Mouse (Mus musculus) CH12.LX (cell line): ENCODE data around the gene Igsf23. TPM values are rescaled to one million over a fixed set of nuclear protein-coding genes. Genes with fewer than 3 reads are reported as not detected.
"Not testable (repeated sequence)": the region's sequence is repeated elsewhere in the genome, so short reads cannot be mapped to it uniquely, and the experiment has no call there.

Experiments used
- DNase-seq: peaks from one replicate; pipeline ENCODE4 v3.0.0-alpha.2; 2013; ENCODE audit errors: extremely low read depth
- H3K27ac ChIP-seq: 2 replicates; pipeline ENCODE4 v1.5.1; 2012; ENCODE audit warnings: low read depth, mild to moderate bottlenecking, control low read depth, moderate library complexity; ENCODE audit not compliant: insufficient read depth
- H3K27me3 ChIP-seq: replicated peaks from 2 replicates; pipeline ENCODE3; 2012; ENCODE audit warnings: inconsistent platforms
- H3K36me3 ChIP-seq, 2 experiments: replicated peaks in 1 of 2; 2 replicates each; pipeline versions ENCODE3 to v1.6.1; 2012; ENCODE audit warnings: inconsistent platforms in 1 of 2, low read length in 1 of 2, mild to moderate bottlenecking in 1 of 2, mixed read lengths in 1 of 2, moderate library complexity in 1 of 2; ENCODE audit not compliant: control insufficient read depth in 1 of 2, insufficient read depth in 1 of 2
- H3K4me1 ChIP-seq, 2 experiments: 2 replicates each; pipeline ENCODE4 v1.6.1; 2012; ENCODE audit warnings: inconsistent platforms in 1 of 2, moderate library complexity in 1 of 2; ENCODE audit not compliant: insufficient read depth in 2 of 2, control insufficient read depth in 1 of 2
- H3K4me2 ChIP-seq: 2 replicates; pipeline ENCODE4 v1.6.1; 2012; ENCODE audit warnings: low read depth, mild to moderate bottlenecking, control low read depth; ENCODE audit not compliant: poor library complexity, insufficient read depth, severe bottlenecking
- H3K4me3 ChIP-seq, 3 experiments: fragments of 150-350 bp in 1 of 3; sonication (generic) in 1 of 3; replicated peaks in 1 of 3; 2 replicates each; pipeline versions ENCODE3 to v1.5.1; 2011 to 2012; ENCODE audit warnings: low read depth in 2 of 3, low read length in 2 of 3, mild to moderate bottlenecking in 2 of 3, moderate library complexity in 2 of 3, control low read depth in 1 of 3, improper control_type of control experiment in 1 of 3, inconsistent platforms in 1 of 3, mixed read lengths in 1 of 3; ENCODE audit not compliant: poor library complexity in 1 of 3
- H3K79me2 ChIP-seq: replicated peaks from 2 replicates; pipeline ENCODE4 v1.6.1; 2012; ENCODE audit warnings: mild to moderate bottlenecking, moderate library complexity; ENCODE audit not compliant: control insufficient read depth, poor library complexity, insufficient read depth, severe bottlenecking; ENCODE audit errors: extremely low read depth
- H3K9ac ChIP-seq: 2 replicates; pipeline ENCODE4 v1.6.1; 2012; ENCODE audit warnings: low read depth, mild to moderate bottlenecking, control low read depth, moderate library complexity; ENCODE audit not compliant: insufficient read depth
- H3K9me3 ChIP-seq: replicated peaks from 2 replicates; pipeline ENCODE3; 2012; ENCODE audit warnings: low read length, inconsistent platforms, mixed read lengths
- BHLHE40 ChIP-seq: IDR thresholded peaks from 2 replicates; pipeline ENCODE4 v1.6.1; 2011; ENCODE audit warnings: mild to moderate bottlenecking, low read depth, low read length, improper control_type of control experiment
- CHD2 ChIP-seq: IDR thresholded peaks from 2 replicates; pipeline ENCODE4 v1.6.1; 2011; ENCODE audit warnings: low read length, improper control_type of control experiment
- IRF4 ChIP-seq: IDR thresholded peaks from 2 replicates; pipeline ENCODE4 v1.6.1; 2014; ENCODE audit warnings: low read depth, mild to moderate bottlenecking, inconsistent platforms, low read length, improper control_type of control experiment
- JUND ChIP-seq: conservative IDR thresholded peaks from 2 replicates; pipeline ENCODE4 v1.6.1; 2011; ENCODE audit warnings: low read depth, low read length, improper control_type of control experiment
- MAFK ChIP-seq: IDR thresholded peaks from 2 replicates; pipeline ENCODE4 v1.6.1; 2011; ENCODE audit warnings: low read length, improper control_type of control experiment; ENCODE audit not compliant: insufficient replicate concordance
- MAZ ChIP-seq: IDR thresholded peaks from 2 replicates; pipeline ENCODE4 v1.6.1; 2012; ENCODE audit warnings: low read depth, mild to moderate bottlenecking, inconsistent platforms, low read length, improper control_type of control experiment, moderate library complexity
- NRF1 ChIP-seq: IDR thresholded peaks from 2 replicates; pipeline ENCODE4 v1.6.1; 2014; ENCODE audit warnings: low read depth, mild to moderate bottlenecking, inconsistent platforms, low read length, improper control_type of control experiment, moderate library complexity
- PAX5 ChIP-seq: IDR thresholded peaks from 2 replicates; pipeline ENCODE4 v1.6.1; 2012; ENCODE audit warnings: low read length, inconsistent platforms, mixed read lengths
- POLR2A ChIP-seq: IDR thresholded peaks from 2 replicates; pipeline ENCODE4 v1.6.1; 2011; ENCODE audit warnings: low read depth, mild to moderate bottlenecking, improper control_type of control experiment, low read length
- TBP ChIP-seq: conservative IDR thresholded peaks from 2 replicates; pipeline ENCODE4 v1.6.1; 2011; ENCODE audit warnings: low read depth, low read length, improper control_type of control experiment
- USF1 ChIP-seq: IDR thresholded peaks from 2 replicates; pipeline ENCODE4 v1.6.1; 2014; ENCODE audit warnings: low read depth, mild to moderate bottlenecking, inconsistent platforms, low read length, improper control_type of control experiment
- USF2 ChIP-seq: conservative IDR thresholded peaks from 2 replicates; pipeline ENCODE4 v1.6.1; 2011; ENCODE audit warnings: low read depth, low read length, improper control_type of control experiment
- ZNF384 ChIP-seq: IDR thresholded peaks from 2 replicates; pipeline ENCODE4 v1.6.1; 2012; ENCODE audit warnings: low read depth, low read length, improper control_type of control experiment, inconsistent platforms
- dilution Hi-C: fragments of 300-500 bp; cut with MboI; formaldehyde crosslinking; loops from 2 replicates; pipeline ENCODE4 v1.14.3; 2020; ENCODE audit warnings: low sequenced_read_pairs; ENCODE audit not compliant: extremely low pct_unique_long_range_greater_than_20kb, extremely low pct_ligation_motif_present
- in situ Hi-C: fragments of 300-500 bp; cut with MboI; formaldehyde crosslinking; loops from 3 replicates; pipeline ENCODE4 v1.14.3; 2019; ENCODE audit warnings: low sequenced_read_pairs, low pct_ligation_motif_present, low pct_unique_long_range_greater_than_20kb, mixed read lengths
- polyA plus RNA-seq: library from polyadenylated mRNA; unstranded; fragments of >175 nt; gene quantifications from 2 replicates; pipeline ENCODE4 v1.2.1, GENCODE M21; 2012; ENCODE audit warnings: low read depth; ENCODE audit not compliant: insufficient read length
- total RNA-seq, 2 experiments: library from RNA; depleted of rRNA; stranded (reverse); fragments of 300-350 nt in 1 of 2; fragments of >200 nt in 1 of 2; gene quantifications; 2 replicates each; pipeline ENCODE4 v1.2.3; 2012 to 2014

The Igsf23 gene
- total and polyA plus RNA-seq, 3 experiments: 0.08 TPM; not detected in 2

GRCm38 (mm10) chr7:19932877-19933809, 17.4 kb downstream of the Igsf23 start:
- Histone ChIP-seq H3K79me2 (no peaks in the 10 kb centered on the region), H3K36me3 (no peaks in the 10 kb centered on the region), H3K27me3 (no peaks in the 10 kb centered on the region), H3K27ac (no peak overlapping the region), H3K4me2 (peak overlapping the region; percentile 76), H3K9ac (no peak overlapping the region), H3K9me3 (no peaks in the 10 kb centered on the region), H3K4me3 (peak overlapping the region in 1 of 3 experiments; percentile 14), H3K4me1 (peaks cover 8 to 11% of the 10 kb centered on the region in 2 experiments; a peak in 3 of 4 replicates)
- dilution Hi-C loops: no loop called here
- DNase-seq: peak; percentile 41
- in situ Hi-C loops: no loop called here
- TF ChIP-seq CHD2 (peak; percentile 60), USF2 (0 out of 2 replicates have a peak, but pooled peaks have one; percentile 16), TBP (0 out of 2 replicates have a peak, but pooled peaks have one; percentile 22), PAX5 (no peak), BHLHE40 (peak; percentile 53), USF1 (peak; percentile 20; the same call in 1 of the 2 replicates), JUND (no peak), MAFK (no peak), IRF4 (peak; percentile 14; the same call in 1 of the 2 replicates), POLR2A (0 out of 2 replicates have a peak, but pooled peaks have one; percentile 18), MAZ (peak; percentile 51), ZNF384 (no peak)

- no peaks in the 10 kb centered on the region for H3K9me3 ChIP-seq
- dilution Hi-C loops: no loop called here
- no peaks in the 10 kb centered on the region for H3K27me3 ChIP-seq
- peaks cover 8 to 11% of the 10 kb centered on the region in 2 experiments; a peak in 3 of 4 replicates for H3K4me1 ChIP-seq
- peak overlapping the region in 1 of 3 experiments; percentile 15 for H3K4me3 ChIP-seq
- DNase-seq: no peak
- H3K4me2 ChIP-seq: peak overlapping the region; percentile 13
- H3K9ac ChIP-seq: no peak overlapping the region
- in situ Hi-C loops: no loop called here
- H3K79me2 ChIP-seq: no peaks in the 10 kb centered on the region
- TF ChIP-seq BHLHE40 (no peak), NRF1 (peak; percentile 50; the same call in 1 of the 2 replicates)
- no peak overlapping the region for H3K27ac ChIP-seq
- H3K36me3 ChIP-seq: no peaks in the 10 kb centered on the region
Measured at GRCm38 (mm10) chr7:19932133-19932876, 18.3 kb downstream of the Igsf23 start.

- in situ Hi-C loops, H3K27me3 ChIP-seq, H3K79me2 ChIP-seq, DNase-seq, H3K36me3 ChIP-seq, dilution Hi-C loops, H3K4me3 ChIP-seq, H3K27ac ChIP-seq, H3K9me3 ChIP-seq, H3K9ac ChIP-seq, H3K4me2 ChIP-seq: not testable (repeated sequence)
- H3K4me1 ChIP-seq: peaks cover 8 to 11% of the 10 kb centered on the region in 2 experiments; a peak in 3 of 4 replicates
Measured at GRCm38 (mm10) chr7:19930481-19930880, 20.1 kb downstream of the Igsf23 start.
